Mouse (Mus musculus) left cerebral cortex, postnatal 4 days (tissue): ENCODE measurements at regions not wholly inside any gene's neighbourhood (a gene's known extent, or its start where the extent isn't known, plus 50 kb on each side); places are given as distances from the start of the nearest gene placed in this dataset.
A peak's percentile ranks its signal among the peaks of the same experiment; 100 is the strongest.

Experiments
- DNase-seq: peaks from one replicate; pipeline ENCODE4 v3.0.0-alpha.2; 2022
- intact Hi-C: fragments of 180-260 bp; cut with DNase I; formaldehyde crosslinking; loops from one replicate; pipeline ENCODE4 v1.15.1; 2025

DNA sequence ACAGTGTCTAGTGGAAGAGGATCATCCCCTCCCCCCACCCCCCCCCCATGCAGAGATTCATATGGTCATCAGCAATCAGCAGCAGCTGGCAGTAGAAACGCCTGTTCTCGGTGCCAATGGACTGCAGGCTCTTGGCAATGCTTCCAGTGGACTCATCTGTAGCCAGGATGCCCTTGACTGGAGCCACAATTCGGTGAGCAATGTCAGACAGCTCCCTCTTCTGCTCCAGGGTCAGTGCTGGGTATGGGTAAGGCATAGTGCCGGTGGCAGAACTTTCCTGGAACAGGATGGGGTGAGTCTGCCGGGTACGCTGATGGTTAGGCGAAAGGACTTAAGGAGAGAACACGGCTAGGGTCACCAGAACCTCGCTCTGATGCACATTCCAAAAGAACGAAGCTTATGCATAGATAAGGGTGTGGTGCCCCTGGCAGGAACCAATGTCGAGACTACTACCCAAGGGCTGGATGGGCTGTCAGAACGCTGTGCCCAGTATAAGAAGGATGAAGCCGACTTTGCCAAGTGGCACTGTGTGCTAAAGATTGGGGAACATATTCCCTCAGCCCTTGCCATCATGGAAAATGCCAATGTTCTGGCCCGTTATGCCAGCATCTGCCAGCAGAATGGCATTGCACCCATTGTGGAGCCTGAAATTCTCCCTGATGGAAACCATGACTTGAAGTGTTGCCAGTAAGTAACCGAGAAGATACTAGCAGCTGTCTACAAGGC lies 372.1 kb downstream of the Col12a1 start:
- peak; percentile 87 for DNase-seq
- intact Hi-C loops = no loop called here

DNA sequence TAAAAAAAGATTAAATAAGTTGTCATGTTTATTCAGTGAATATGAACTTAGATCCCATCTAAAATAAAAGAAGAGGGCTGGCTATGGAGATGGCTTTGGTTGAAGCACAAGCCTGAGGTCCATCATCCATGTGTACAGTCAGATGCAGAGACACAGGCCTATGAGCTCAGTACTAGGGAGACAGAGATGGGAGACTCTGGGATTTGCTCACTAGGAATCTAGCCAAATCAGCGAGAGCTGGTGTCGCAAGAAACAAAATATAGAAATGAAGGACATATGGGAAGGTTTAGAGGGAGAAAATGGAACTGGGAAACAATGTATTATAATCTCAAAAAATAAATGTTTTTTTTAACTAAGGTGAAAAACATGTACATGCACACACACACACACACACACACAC lies 326.6 kb downstream of the Col12a1 start:
- intact Hi-C loops = no loop called here
- DNase-seq = no peak

DNA sequence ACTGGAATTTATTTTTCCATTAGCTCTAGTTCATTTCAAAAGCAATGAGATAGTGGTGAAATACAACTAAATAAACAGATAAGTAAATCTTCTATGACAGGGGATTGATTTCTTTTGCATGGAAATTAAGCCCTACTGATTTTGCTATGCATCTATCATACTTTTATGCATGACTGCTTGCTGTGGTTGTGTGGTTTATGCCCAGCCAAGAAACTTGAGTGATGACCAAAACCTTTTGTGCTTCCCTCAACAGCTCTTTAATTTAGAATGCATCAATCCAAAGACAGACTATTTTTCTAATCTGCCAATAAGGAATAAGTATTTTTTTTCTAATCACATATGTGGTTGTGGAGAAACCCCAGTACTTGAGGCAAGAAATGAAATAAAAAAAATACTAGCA lies 303.6 kb downstream of the Col12a1 start:
- intact Hi-C loops = no loop called here
- no peak for DNase-seq

DNA sequence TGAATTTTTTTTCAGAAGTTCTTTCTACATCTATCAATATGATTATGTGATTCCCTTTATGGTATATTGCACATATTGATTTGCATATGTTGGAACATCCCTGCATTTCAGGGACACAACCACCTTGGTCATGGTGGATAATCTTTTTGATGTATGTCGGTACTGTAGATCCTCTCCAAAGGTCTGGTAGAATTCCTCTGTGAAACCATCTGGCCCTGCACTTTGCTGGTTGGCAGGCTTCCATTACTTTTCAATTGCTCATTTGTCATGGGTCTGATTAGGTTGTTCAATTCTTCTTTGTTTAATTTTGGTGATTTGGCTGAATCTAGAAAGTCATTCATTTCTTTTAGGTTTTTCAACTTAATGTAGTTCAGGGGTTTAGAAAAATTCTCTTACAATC lies 288.2 kb downstream of the Col12a1 start:
- intact Hi-C loops = no loop called here
- DNase-seq = peak; percentile 42

DNA sequence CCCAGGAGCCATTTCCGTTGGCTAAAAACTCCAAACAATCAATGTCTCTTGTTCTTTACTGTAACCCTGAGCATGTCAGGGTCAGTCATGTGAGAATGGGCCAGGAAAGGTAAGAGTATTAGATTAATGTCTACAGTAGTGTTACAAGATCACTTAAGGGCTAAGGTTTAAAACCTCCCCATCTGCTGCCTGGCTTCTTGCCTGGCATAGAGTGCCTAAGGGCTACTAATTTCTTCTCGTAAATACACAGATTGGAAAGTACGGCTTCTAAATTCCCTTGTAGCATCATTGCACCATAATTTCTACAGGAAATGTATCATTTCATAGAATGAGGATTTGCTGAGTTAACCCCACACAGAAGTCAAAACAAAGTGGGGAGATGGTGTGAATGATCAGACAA lies 281.0 kb downstream of the Col12a1 start:
- DNase-seq = peak; percentile 18
- intact Hi-C loops = no loop called here

DNA sequence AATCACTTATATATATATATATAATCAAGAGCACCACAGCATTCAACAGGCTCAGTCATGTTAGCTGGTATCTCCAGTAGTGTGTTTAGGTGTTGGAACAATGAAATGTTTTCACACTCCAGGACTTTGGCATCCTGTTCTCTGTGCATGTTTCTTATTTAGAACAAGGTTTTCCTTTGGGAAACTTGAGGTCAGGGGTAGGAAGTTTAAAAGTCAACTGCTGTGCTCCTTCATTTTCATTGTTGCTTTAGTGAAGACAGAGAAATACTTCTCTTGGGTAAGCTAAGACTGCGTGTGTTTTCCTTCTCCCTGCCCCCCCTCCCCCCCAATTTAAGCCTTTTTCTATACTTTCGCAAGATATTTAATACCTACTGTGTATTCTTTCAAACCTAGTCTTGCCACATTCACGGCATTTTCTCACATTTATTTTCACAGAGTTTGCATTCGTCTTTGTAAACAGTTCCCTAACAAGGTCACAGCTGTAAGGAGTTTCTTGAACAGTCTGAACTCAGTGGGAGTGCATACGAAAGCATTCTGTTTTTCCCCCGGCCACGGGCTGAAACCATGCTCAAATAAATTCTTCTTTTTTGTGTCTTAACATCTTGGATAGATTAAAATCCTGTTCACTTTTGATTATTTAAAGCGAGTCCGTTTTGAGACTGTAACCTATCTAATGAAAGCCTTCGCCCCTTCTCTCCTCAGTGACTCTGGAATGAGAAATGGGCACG lies 279.2 kb downstream of the Col12a1 start:
- intact Hi-C loops = no loop called here
- no peak for DNase-seq

DNA sequence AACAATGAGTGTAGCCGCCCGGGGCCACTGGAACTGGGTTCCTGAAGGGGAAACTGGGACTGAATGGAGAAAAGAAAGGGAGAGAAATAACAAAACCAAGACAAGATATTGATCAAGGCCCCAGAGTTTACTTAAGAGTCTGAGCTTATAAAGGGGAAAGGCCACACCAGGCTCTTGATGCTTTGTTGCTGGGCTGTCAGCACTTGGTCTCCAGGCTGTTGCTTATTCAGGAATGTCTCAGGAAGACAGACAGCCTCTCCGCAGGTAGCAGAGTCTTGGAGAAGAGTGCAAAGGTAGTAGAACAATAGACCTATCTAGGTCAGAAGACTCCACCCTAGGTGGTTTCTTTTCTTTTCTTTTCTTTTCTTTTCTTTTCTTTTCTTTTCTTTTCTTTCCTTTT lies 263.4 kb downstream of the Col12a1 start:
- no peak for DNase-seq
- intact Hi-C loops = no loop called here

DNA sequence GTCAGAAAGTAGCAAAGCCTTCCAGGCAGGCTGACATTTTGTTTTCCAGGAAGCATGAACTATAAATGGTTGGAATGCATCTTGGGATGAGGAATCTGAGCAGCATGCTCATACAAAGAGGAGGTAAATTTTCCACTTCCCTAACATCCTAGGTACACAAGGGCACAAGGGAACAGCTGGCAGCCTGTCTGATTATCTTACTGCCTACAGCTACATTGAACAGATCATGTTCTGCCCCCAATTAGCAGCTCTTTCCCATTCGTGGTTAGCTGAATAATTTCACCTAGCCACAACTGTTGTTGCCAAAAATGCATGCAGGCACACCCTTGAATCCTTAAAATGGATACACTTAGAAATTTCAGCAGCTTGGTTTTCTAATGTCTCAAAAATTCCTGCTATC lies 239.5 kb downstream of the Col12a1 start:
- intact Hi-C loops = no loop called here
- no peak for DNase-seq

DNA sequence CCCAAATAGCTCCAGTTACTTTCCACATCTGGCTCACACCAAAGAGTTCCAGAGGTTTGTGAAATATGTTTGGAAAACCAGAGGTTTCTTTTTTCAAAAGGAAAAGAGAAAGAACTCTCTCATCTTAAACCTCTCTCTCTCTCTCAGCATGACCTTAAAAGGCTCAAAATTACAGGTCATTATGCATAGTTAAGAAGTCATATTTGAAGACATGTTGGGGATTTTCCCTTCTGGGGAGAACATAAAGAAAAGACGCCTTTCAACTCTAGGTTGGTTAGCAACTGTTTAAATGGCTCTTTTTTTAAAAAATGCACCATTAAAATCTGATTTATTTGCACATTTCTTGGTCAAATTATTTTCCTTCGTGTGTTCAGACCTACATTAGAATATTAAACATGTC lies 218.4 kb downstream of the Col12a1 start:
- no peak for DNase-seq
- intact Hi-C loops = no loop called here

DNA sequence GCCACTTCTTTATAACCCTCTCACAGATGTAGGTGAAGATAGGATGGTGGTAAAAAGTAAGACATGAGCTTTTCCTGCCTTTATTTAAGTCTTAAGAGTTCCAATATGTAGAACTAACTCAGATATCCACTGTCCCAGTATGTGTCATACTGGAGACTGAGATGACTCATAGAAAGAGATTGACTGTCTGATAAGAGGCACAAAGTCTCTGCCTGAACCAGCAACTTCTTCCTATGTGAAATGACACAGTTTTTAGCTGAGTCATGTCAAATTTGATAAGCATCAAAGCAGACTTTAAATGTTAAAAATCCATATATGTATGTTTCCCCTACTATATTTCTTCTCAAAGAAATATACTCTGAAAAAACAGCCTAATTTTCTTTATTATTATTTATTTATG lies 216.6 kb downstream of the Col12a1 start:
- no peak for DNase-seq
- intact Hi-C loops = no loop called here

DNA sequence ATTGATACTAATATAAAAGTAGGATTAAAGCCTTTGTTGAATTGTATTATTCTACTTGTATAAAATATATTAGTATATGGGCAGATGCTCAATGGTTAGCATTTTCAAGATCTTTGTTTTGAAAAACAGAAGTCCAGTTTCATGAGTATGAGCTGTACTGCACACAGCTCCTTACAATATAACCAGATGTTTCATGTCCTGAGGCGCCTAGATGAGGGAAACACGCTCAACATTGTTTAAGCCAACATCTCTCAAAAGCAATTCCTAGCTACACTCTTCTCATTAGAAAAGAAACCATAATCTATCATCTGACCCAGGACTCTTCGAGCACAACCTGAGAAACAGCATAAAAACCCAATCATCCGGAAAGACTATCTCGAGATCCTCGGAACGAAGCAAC lies 202.2 kb downstream of the Col12a1 start:
- intact Hi-C loops = no loop called here
- no peak for DNase-seq

DNA sequence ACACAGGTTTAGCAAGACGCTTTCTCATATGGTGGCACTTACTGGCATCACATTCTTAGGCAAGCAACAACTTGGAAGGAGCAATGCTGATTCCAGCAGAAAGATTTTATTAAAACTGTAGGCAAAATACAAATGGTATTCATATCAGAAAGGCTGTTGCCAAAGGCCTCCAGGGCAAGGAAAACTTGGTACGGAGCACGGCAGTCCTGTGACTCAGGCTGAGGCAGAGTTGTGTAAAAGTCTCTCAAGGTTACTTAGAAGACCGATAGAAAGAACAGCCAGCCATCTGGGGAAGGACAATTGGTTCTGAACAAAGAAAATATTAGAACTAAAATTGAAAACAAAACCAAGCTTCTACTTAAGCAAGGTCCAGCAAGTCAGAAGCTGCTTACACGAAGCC lies 201.2 kb downstream of the Col12a1 start:
- intact Hi-C loops = no loop called here
- DNase-seq = no peak

DNA sequence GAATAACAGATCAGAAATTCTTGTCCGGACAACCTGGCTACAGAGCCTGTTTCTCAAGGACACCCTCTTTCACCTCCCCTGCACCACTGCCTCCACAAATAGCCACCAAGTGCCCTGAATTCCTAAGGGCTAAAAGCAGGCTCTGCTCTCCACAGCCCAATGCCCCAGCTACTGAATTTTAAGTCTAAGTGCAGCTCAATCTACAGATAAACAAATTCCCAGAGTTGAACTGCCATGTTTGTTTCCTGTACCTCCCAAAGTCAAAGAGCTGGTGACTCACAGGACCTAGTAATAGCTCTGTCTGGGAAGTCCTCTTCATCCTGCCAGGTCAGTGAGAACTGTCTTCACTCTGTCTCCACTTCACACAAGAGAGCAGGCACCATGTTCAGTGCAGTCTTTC lies 200.0 kb downstream of the Col12a1 start:
- no peak for DNase-seq
- intact Hi-C loops = no loop called here

DNA sequence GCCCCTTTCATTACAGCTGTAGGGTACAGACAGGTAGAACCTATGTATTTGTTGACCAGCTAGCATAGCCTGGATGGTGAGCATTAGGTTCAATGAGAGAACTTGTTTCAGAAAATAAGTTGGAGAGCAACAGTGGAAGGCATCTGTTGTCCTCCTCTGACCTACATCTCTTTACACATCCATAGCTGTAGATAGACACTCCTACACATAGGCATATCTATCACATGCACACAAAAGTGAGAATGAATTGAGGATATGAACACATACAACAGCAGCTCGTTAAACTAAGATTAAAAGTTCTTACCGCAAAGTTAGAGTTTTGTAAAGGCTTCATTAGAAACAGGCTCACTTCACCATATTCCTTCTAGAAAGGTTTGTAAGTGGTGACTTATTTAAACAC lies 198.1 kb downstream of the Col12a1 start:
- no peak for DNase-seq
- intact Hi-C loops = no loop called here

DNA sequence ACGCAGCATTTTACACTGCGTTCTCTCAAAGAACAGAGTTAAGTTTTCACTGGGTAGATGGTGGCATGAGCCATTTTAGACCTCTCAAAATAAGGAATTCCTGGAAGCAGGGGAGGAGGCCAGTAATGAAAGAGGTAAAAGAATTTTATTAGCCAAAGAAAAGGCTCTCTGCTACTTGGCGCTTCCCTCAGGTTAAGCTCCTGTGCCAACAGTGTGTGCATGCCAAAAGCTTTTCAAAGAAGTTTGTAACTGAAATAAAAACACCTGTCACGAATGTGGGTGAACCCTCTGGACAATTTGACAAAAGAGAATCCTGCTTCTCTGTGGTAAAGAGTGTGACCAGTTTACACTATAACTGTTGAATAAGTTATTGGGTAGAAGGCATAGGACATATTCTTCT lies 195.6 kb downstream of the Col12a1 start:
- intact Hi-C loops = no loop called here

DNA sequence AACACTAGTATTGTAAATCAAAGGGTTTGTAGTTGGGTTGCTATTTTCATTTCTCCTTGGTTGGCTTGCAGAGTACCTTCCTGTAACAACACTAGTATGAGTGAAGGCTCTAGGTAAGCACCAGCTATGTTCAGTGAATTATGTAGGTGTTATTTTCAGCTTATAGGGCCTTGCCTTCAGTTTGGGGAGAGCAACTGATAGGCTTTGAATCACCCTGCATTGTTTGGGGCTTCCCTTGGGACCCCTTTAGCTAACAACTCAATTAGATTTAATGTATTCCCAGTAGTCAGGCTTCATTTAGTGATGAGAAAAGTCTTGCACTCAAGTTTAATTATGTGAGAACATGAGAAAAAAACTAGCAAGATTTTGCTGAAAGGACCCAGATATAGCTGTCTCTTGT lies 193.6 kb downstream of the Col12a1 start:
- intact Hi-C loops = no loop called here

More for the DNA sequence above, 195.6 kb downstream of the Col12a1 start:
- DNase-seq = no peak

DNA sequence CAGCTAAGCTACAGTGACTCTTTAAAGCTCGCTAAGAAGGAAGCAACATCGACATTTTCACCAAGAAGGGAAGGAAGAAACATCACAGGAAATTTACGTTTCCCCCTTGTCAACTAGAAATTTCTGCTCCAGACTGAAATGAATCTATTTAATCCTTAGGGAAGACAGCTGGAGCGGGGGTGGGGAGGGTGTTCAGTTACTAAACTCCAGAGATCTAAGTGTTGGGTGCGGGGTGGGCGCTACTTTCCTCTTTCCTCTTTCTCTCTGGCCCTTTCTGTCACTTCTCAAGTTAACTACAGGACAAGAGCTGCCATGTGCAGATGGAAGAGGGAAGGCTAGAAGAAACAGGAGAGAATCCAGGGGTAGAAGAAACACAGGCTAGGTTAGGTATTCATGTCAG lies 192.2 kb downstream of the Col12a1 start:
- intact Hi-C loops = no loop called here
- no peak for DNase-seq

More for the DNA sequence above, 193.6 kb downstream of the Col12a1 start:
- DNase-seq = no peak

DNA sequence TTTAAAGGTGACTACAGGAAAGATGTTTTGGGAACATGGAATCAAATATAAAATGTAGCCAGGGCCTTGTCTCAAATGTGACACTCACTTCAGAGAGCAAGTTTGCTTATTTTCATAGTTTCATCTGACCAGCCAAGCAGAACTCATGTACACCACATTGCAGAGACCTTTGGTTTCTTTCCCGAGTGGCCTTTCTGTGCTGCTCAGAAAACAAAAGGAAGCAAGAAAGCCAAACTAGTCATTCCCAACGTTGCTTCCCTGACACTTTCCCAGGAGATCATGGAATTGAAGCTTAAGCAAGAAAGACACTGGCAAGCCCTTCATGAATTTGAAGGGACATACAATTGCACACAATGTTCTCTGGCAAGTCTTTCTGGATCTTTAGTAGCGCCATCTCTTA lies 191.3 kb downstream of the Col12a1 start:
- intact Hi-C loops = no loop called here
- DNase-seq = no peak
